Mouse (Mus musculus) C2C12 (cell line): Measurements from ENCODE around the gene Lif. TPM values are rescaled to one million over a fixed set of nuclear protein-coding genes. Genes with fewer than 3 reads are reported as not detected.

Experiments used
- H3K27me3 ChIP-seq: one replicate; pipeline ENCODE4 v1.6.1; 2011; ENCODE audit not compliant: control insufficient read depth, insufficient read depth, insufficient read length
- H3K36me3 ChIP-seq: one replicate; pipeline ENCODE4 v1.6.1; 2011; ENCODE audit not compliant: control insufficient read depth, insufficient read depth
- H3K4me3 ChIP-seq: one replicate; pipeline ENCODE4 v1.5.1; 2011; ENCODE audit warnings: mild to moderate bottlenecking, control low read depth; ENCODE audit not compliant: poor library complexity, insufficient read depth, severe bottlenecking
- H3K79me2 ChIP-seq: one replicate; pipeline ENCODE4 v1.6.1; 2011; ENCODE audit not compliant: control insufficient read depth, insufficient read depth
- H3K79me3 ChIP-seq: one replicate; pipeline ENCODE4 v1.6.1; 2011; ENCODE audit warnings: low read depth, control low read depth
- H3ac ChIP-seq: one replicate; pipeline ENCODE3; 2011; ENCODE audit warnings: low read depth; ENCODE audit not compliant: control insufficient read depth, insufficient read length
- CEBPB ChIP-seq: IDR thresholded peaks from one replicate; pipeline ENCODE4 v1.6.1; 2011; ENCODE audit warnings: low read depth, mild to moderate bottlenecking, control low read depth, moderate library complexity
- CTCF ChIP-seq: IDR thresholded peaks from one replicate; pipeline ENCODE4 v1.5.1; 2011; ENCODE audit not compliant: control insufficient read depth, insufficient read depth, insufficient read length
- FOSL1 ChIP-seq: IDR thresholded peaks from one replicate; pipeline ENCODE4 v1.8.0; 2011; ENCODE audit warnings: mild to moderate bottlenecking, low read length; ENCODE audit not compliant: poor library complexity, insufficient read depth, severe bottlenecking
- MAX ChIP-seq: IDR thresholded peaks from one replicate; pipeline ENCODE4 v1.6.1; 2011; ENCODE audit warnings: mild to moderate bottlenecking, control low read depth
- MYOD1 ChIP-seq: IDR thresholded peaks from one replicate; pipeline ENCODE4 v1.6.1; 2011; ENCODE audit warnings: low read depth; ENCODE audit not compliant: control insufficient read depth, insufficient read length
- MYOG ChIP-seq: IDR thresholded peaks from one replicate; pipeline ENCODE4 v1.6.1; 2011; ENCODE audit not compliant: control insufficient read depth, insufficient read length; ENCODE audit errors: extremely low read depth
- USF1 ChIP-seq: IDR thresholded peaks from one replicate; pipeline ENCODE4 v1.6.1; 2011; ENCODE audit warnings: low read depth, mild to moderate bottlenecking, control low read depth, moderate library complexity
- polyA plus RNA-seq: library from polyadenylated mRNA; unstranded; fragments of >200 nt; fragmentation: generic; extraction: Trizol; gene quantifications from one replicate; pipeline ENCODE4 v1.2.1, GENCODE M21; 2012; ENCODE audit warnings: missing spikeins

Lif gene
- polyA plus RNA-seq, 1 experiment, result 1.0 TPM

DNA sequence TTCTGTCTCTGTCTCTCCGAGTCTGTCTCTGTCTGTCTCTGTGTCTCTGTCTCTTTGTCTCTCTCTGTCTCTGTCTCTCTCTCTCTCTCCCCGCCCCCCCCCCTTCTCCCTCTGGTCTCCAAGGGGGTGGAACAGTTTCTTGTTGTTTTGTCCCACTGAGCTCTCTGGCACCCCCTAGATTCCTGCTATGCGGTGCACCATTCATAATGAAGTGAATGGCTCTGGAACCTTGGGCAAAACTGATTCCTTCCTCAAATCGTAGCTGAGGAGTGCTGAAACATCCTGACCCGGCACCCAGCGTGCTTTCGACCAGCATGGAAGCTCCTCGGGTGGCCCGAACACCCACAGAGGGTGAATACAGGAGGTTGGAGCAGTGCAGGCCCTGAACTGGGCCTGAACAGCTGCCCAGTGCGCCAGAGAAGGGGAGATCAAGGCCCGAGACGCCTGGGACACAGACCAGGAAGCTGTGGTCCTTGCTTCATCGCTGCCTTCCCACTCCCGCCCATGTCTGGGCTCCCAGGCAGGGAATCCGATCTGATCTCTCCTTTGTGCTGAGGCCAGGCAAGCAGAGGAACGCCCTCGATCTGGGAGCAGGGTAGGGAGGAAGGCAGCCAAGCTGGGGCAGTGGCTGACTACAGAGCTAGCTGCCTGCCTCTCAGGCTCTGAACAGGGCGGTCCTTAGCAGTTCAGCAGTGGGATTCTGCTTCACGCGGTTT is 13.5 kb downstream of the Lif start:
- Histone ChIP-seq H3K27me3 (no peaks in the 10 kb centered on the region), H3K4me3 (no peak overlapping the region), H3ac (no peak overlapping the region), H3K79me3 (no peaks in the 10 kb centered on the region), H3K36me3 (peaks cover 20% of the 10 kb centered on the region), H3K79me2 (peaks cover 19% of the 10 kb centered on the region)
- TF ChIP-seq MAX (no peak), MYOD1 (no peak), CTCF (no peak), FOSL1 (no peak), CEBPB (no peak), MYOG (no peak), USF1 (no peak)

DNA sequence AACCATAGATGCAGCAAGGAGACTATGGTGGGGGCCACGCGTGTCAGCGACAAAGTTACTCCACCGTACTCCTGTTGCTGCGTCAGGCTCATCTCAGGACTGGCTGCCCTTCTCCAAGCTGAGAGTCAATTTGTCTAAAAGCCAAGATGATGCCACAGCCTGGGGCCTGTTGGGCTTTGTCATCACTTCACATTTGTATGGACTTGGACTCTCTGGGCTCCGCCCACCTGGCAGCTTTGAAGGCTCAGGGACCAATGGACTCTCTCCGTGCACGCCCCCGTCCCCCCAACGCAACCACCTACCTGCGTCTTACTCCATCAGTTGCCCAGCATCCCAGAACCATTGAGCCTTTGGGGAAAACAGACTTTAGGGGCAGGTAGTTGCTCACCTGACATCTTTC is 14.2 kb downstream of the Lif start:
- no peak overlapping the region for H3ac ChIP-seq
- H3K4me3 ChIP-seq, result no peak overlapping the region
- peaks cover 17% of the 10 kb centered on the region for H3K79me2 ChIP-seq
- TF ChIP-seq USF1, result no peak
- TF ChIP-seq MYOG, result no peak
- TF ChIP-seq CTCF, result no peak
- TF ChIP-seq MYOD1, result no peak
- TF ChIP-seq FOSL1, result no peak
- TF ChIP-seq MAX, result no peak
- TF ChIP-seq CEBPB, result no peak
- no peaks in the 10 kb centered on the region for H3K79me3 ChIP-seq
- H3K27me3 ChIP-seq, result no peaks in the 10 kb centered on the region
- H3K36me3 ChIP-seq, result peaks cover 20% of the 10 kb centered on the region

DNA sequence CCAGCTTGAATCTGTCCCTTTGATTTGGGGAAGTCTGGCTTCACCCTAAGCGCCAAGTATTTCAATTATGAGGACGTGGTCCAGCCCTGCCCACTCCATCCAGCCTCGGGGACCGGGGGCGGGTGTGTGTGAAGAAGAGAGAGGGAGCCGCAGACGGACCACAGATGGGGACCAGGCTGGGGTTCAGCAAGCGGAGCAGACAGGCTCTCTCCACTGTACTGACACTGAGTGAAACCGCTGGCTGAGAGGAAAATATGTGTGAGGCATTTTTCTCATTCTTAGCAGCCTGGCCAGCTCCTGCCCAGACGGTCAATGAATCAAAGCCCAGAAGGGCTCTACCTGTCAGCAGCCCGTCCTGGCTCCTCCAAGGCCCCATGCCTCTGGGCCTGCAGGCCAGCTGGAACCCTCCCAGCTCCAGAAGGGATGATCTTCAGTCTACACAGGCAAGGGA is 19.1 kb downstream of the Lif start:
- TF ChIP-seq MAX, result no peak
- TF ChIP-seq MYOD1, result no peak
- TF ChIP-seq CEBPB, result no peak
- TF ChIP-seq MYOG, result no peak
- TF ChIP-seq USF1, result no peak
- TF ChIP-seq FOSL1, result no peak
- TF ChIP-seq CTCF, result no peak
- H3ac ChIP-seq, result no peak overlapping the region

DNA sequence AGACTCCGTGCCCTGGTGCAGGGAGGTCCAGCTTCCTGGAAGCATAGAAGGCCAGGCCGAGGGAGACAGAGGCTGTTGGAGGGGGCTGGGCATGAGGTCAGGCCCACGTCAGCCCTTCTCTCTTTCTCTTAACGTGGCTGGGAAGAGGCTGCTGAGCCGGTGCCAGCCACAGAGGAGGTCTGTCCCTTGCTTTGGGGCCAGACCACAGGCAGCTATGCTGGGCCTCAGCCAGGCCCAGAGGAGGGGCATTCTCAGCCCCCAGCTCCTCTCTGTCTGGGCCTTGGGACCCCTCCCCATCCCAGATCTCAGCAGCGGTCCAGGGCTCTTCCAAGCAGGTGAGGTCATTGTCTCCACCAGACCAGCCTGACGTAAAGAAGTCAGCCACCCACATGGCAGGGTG is 22.6 kb downstream of the Lif start:
- Histone ChIP-seq H3K79me2 (no peaks in the 10 kb centered on the region), H3K79me3 (no peaks in the 10 kb centered on the region), H3K4me3 (no peak overlapping the region), H3ac (no peak overlapping the region), H3K36me3 (no peaks in the 10 kb centered on the region), H3K27me3 (no peaks in the 10 kb centered on the region)
- TF ChIP-seq MYOG (no peak), USF1 (no peak), CEBPB (no peak), MAX (no peak)

More for the DNA sequence above, 19.1 kb downstream of the Lif start:
- Histone ChIP-seq H3K79me2 (no peaks in the 10 kb centered on the region), H3K4me3 (no peak overlapping the region), H3K36me3 (peaks cover 3% of the 10 kb centered on the region), H3K27me3 (no peaks in the 10 kb centered on the region), H3K79me3 (no peaks in the 10 kb centered on the region)

DNA sequence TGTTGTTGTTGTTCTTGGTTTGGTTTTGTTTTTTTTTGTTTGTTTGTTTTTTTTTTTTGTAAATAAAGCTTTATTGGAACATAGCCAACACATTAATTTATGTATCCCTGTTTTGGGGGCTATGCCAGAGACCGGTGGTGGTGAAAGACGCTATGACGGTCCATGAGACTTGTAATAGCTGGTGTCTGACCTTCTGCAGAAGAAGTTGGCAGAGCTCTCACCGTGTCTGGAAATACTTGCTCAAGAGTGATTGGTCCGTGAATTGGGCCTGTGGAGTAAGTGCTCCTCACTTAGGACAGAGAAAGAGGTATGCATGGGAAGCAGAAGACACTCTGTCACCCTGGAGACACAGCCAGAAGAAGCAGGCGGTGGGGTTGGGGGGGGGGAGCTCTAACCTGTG is 24.5 kb downstream of the Lif start:
- H3K79me3 ChIP-seq, result no peaks in the 10 kb centered on the region
- no peaks in the 10 kb centered on the region for H3K79me2 ChIP-seq
- no peaks in the 10 kb centered on the region for H3K36me3 ChIP-seq
- H3ac ChIP-seq, result no peak overlapping the region
- TF ChIP-seq CEBPB, result no peak
- TF ChIP-seq MAX, result no peak
- no peak for TF ChIP-seq FOSL1
- TF ChIP-seq USF1, result no peak
- no peak for TF ChIP-seq CTCF
- TF ChIP-seq MYOG, result no peak
- TF ChIP-seq MYOD1, result no peak
- no peak overlapping the region for H3K4me3 ChIP-seq
- H3K27me3 ChIP-seq, result no peaks in the 10 kb centered on the region

DNA sequence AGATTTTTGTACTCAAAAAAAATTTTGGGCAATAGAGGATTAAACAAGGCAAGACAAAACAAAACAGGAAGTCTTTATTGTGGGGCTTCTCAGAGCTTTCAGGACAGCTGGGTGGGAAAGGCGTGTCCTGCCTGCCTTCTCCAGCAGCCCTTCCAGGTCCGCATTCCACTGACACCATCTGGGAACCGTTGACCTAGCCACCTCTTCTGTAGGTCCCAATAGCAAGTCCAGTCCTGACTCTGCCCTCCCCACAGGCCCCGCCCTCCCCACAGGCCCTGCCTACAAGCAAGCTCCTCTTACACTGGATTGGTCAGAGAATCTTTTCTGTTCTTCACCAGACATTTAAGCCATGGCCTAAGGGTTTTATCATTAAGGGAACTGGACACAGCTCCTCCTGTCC is 26.3 kb downstream of the Lif start:
- Histone ChIP-seq H3K79me2 (no peaks in the 10 kb centered on the region), H3K36me3 (no peaks in the 10 kb centered on the region), H3K79me3 (no peaks in the 10 kb centered on the region), H3ac (no peak overlapping the region), H3K27me3 (no peaks in the 10 kb centered on the region), H3K4me3 (no peak overlapping the region)
- TF ChIP-seq MYOD1, result no peak
- TF ChIP-seq USF1, result no peak
- no peak for TF ChIP-seq FOSL1
- no peak for TF ChIP-seq CEBPB
- TF ChIP-seq CTCF, result no peak
- no peak for TF ChIP-seq MAX
- no peak for TF ChIP-seq MYOG
